Mouse (Mus musculus) liver, adult 2 months (tissue): ENCODE results near the gene Slc30a9. TPM values are rescaled to one million over a fixed set of nuclear protein-coding genes. Genes with fewer than 3 reads are reported as not detected.

Experiments used
- DNase-seq: peaks from one replicate; pipeline ENCODE4 v3.0.0-alpha.2; 2011; ENCODE audit warnings: low read depth, low spot score; ENCODE audit errors: extremely low read depth
- H3K27ac ChIP-seq: fragments of 200-500 bp; replicated peaks from 2 replicates; pipeline ENCODE4 v1.5.1; 2012; ENCODE audit warnings: low read depth, mild to moderate bottlenecking, control low read depth, inconsistent platforms, low read length; ENCODE audit not compliant: insufficient read depth
- H3K27me3 ChIP-seq: fragments of 200-500 bp; 2 replicates; pipeline ENCODE4 v1.6.1; 2012; ENCODE audit warnings: mild to moderate bottlenecking, moderate library complexity, low read length, inconsistent platforms; ENCODE audit not compliant: control insufficient read depth, insufficient read depth
- H3K36me3 ChIP-seq: fragments of 200-500 bp; 2 replicates; pipeline ENCODE4 v1.6.1; 2012; ENCODE audit warnings: low read length, inconsistent platforms; ENCODE audit not compliant: control insufficient read depth, insufficient read depth
- H3K4me1 ChIP-seq: fragments of 200-500 bp; 2 replicates; pipeline ENCODE4 v1.6.1; 2011; ENCODE audit warnings: low read length; ENCODE audit not compliant: control insufficient read depth, insufficient read depth
- H3K4me3 ChIP-seq: fragments of 200-500 bp; 2 replicates; pipeline ENCODE4 v1.5.1; 2011; ENCODE audit warnings: low read depth, mild to moderate bottlenecking, control low read depth, low read length, moderate library complexity; ENCODE audit not compliant: insufficient read depth
- H3K79me2 ChIP-seq: fragments of 200-500 bp; 2 replicates; pipeline ENCODE4 v1.6.1; 2012; ENCODE audit warnings: inconsistent platforms, mild to moderate bottlenecking, low read length, moderate library complexity; ENCODE audit not compliant: control insufficient read depth, insufficient read depth
- H3K9ac ChIP-seq: fragments of 200-500 bp; 2 replicates; pipeline ENCODE4 v1.6.1; 2012; ENCODE audit warnings: low read depth, mild to moderate bottlenecking, control low read depth, inconsistent platforms, low read length
- CTCF ChIP-seq: fragments of 200-500 bp; IDR thresholded peaks from 2 replicates; pipeline ENCODE4 v1.5.1; 2011; ENCODE audit warnings: low read depth, low read length, control low read depth
- POLR2A ChIP-seq: fragments of 200-500 bp; IDR thresholded peaks from 2 replicates; pipeline ENCODE4 v1.6.1; 2011; ENCODE audit warnings: low read length, control low read depth; ENCODE audit not compliant: insufficient read depth; ENCODE audit errors: extremely low read depth
- WGBS: fragments of 180-500 bp; shearing (Covaris S2); methylation state at CpG from one replicate; pipeline ENCODE4 v1.1.7; 2018; 5-methylcytosine and 5-hydroxymethylcytosine counted together
- polyA plus RNA-seq: library from polyadenylated mRNA; depleted of rRNA; stranded (reverse); fragments of >200 nt; gene quantifications from 2 replicates; pipeline ENCODE4 v1.2.3, GENCODE M21; 2012
- total RNA-seq: library from RNA; depleted of rRNA; stranded (reverse); fragments of >200 nt; gene quantifications from 2 replicates; pipeline ENCODE4 v1.2.3, GENCODE M21; 2014

The Slc30a9 gene
- total and polyA plus RNA-seq, 2 experiments, result 19.2 to 34.8 TPM

DNA sequence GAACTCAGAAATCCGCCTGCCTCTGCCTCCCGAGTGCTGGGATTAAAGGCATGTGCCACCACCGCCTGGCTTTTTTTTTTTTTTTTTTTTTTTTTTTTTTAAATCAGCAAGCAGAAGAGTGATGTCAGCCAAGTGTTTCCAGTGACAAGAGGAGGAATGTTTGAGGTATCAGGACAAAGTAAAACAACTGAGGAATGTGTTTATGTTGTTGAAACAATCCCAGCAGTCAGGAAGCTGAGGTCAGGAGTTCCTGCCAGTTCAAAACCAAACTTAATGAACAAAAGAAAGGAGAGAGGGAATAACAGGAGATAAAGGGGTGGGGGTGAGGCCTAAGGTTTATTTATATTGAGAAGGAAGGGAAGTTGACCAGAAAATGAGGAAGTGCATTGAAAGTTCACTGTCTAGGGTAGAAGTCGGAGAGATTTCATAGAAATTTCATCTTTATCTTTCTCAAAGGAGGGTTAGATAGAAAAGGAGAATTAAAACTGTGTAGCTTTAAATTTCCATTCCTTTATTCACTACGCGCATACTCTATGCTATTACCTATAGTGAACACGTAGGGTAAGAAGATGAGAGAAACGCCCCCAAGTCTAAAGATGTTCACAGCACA is 4.9 kb upstream of the Slc30a9 start:
- no peak overlapping the region for H3K4me3 ChIP-seq
- WGBS, result 79% methylated on average over 5 of the region's 8 CpGs
- TF ChIP-seq CTCF, result no peak
- no peak for TF ChIP-seq POLR2A

DNA sequence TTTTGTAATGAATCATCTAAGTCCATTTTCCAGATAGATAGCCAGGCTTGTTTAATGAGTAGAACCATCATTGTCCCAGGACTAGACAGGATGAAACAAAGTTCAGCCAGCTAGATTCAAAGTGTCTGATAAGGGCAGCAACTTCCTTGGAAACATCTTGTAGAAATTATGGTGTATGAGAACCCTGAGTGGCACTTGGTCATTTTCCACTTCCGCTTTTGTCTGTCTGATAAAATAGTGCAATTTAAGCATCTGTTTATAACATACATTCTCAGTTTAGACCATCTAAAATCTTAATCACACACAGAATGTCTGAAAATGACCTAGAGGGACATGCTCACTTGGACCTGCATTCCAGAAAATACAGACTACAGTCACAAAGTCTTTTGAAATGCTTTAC is 2.9 kb upstream of the Slc30a9 start:
- Histone ChIP-seq H3K4me3 (no peak overlapping the region), H3K79me2 (peaks cover 10% of the 10 kb centered on the region; the same call in 1 of the 2 replicates), H3K27ac (no peak overlapping the region), H3K9ac (no peak overlapping the region), H3K27me3 (no peaks in the 10 kb centered on the region), H3K4me1 (peaks cover 21% of the 10 kb centered on the region), H3K36me3 (no peaks in the 10 kb centered on the region)
- no peak for TF ChIP-seq POLR2A
- no peak for TF ChIP-seq CTCF
- no peak for DNase-seq
- 75% methylated on average over 1 of the region's 1 CpGs for WGBS

More for the DNA sequence above, 4.9 kb upstream of the Slc30a9 start:
- DNase-seq, result peak; percentile 60
- Histone ChIP-seq H3K27ac (no peak overlapping the region), H3K4me1 (peaks cover 24% of the 10 kb centered on the region), H3K36me3 (no peaks in the 10 kb centered on the region), H3K9ac (no peak overlapping the region), H3K27me3 (no peaks in the 10 kb centered on the region), H3K79me2 (no peaks in the 10 kb centered on the region)

DNA sequence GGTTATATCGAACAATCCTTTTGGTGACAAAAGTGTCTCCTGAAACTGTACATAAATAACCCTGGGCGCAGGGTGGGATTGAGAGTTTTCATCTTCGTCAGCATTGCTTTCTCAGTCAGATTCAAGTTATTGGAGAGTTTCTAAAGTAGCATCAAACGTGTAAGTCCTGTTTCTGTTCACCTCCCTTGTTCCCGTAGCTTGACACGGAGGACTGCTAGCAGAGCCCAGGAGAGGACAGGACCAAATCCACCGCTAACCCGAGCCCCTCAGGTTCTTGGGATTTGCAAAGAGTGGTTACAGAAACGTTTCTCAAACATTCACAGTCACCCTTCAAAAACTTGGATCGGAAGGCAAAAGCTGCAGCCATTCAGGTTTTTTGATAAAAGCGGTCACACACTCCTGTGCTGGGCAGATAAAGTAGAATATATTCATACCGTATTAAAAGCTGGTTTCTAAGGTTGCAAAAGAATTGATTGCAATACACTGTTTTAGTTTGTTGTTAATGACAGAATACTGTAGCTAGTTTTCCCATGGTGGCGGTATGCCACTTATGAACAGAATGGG is 986 bp downstream of the Slc30a9 start:
- H3K4me1 ChIP-seq, result peaks cover 6% of the 10 kb centered on the region; the same call in 1 of the 2 replicates
- H3K79me2 ChIP-seq, result peaks cover 15% of the 10 kb centered on the region; the same call in 1 of the 2 replicates
- DNase-seq, result no peak
- peak overlapping the region; percentile 90 for H3K9ac ChIP-seq
- no peaks in the 10 kb centered on the region for H3K36me3 ChIP-seq
- peak overlapping the region; percentile 87 for H3K4me3 ChIP-seq
- peak overlapping the region; percentile 85 for H3K27ac ChIP-seq
- no peak for TF ChIP-seq CTCF
- TF ChIP-seq POLR2A, result no peak
- H3K27me3 ChIP-seq, result no peaks in the 10 kb centered on the region
- 5% methylated on average over 13 of the region's 13 CpGs for WGBS

DNA sequence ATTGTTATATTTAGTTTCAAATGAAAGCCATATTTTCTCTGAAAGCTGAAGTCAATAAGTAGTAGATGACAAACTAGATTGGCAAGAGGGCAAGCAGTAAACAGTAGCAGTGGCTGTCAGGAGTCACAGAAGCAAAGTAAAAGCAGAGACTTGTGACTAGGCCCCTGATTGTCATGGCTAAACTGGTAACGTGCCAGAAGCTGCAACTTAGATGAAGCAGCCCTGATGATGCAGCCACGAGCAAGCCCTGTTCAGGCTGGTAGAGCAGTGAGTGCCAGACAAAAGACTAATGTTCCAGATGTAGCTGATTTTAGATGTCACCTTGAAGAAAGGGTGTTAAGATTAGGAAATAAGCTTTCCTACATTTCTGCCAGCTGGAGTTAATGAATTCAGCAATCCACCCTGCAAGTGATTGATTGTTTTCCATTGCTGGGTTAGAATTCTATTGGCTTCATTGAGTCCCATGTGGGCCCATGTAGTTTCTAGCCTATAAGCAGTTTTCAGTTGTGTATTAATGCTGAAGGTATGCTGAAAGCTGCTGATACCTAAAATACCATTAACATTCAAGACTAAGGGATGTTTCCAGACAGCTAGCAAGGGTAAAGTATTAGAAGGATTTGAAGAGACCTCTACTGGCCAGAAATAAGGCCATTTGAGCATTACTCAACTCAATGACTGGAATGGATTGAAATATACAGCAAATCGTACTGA is 5.2 kb downstream of the Slc30a9 start:
- whole genome bisulfite sequencing, result 50% methylated on average over 3 of the region's 3 CpGs
- DNase-seq, result peak; percentile 28
- H3K36me3 ChIP-seq, result peaks cover 11% of the 10 kb centered on the region

DNA sequence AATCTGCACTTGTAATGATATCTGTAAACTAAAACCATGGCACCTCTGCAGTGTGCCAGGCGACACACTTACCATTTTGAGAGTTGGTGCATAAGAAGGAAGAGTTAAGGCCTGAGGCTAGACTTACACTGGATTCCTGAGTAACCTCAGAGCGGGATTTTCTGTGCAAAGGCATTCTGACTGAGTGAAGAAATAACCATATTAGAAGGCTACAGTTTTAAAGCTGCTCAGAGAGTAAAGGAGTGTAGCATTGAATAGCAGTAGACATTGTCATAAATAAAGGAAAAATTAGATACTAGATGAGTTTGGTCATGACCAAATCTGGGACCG is 5.7 kb downstream of the Slc30a9 start:
- TF ChIP-seq CTCF (no peak), POLR2A (no peak)
- Histone ChIP-seq H3K79me2 (peaks cover 21% of the 10 kb centered on the region; the same call in 1 of the 2 replicates), H3K4me3 (no peak overlapping the region), H3K4me1 (peaks cover 6% of the 10 kb centered on the region; the same call in 1 of the 2 replicates), H3K27ac (no peak overlapping the region), H3K36me3 (peaks cover 13% of the 10 kb centered on the region), H3K27me3 (no peaks in the 10 kb centered on the region), H3K9ac (no peak overlapping the region)
- 95% methylated on average over 3 of the region's 3 CpGs for WGBS
- DNase-seq, result no peak

More for the DNA sequence above, 5.2 kb downstream of the Slc30a9 start:
- no peak overlapping the region for H3K4me3 ChIP-seq
- TF ChIP-seq POLR2A, result no peak
- no peak for TF ChIP-seq CTCF
- H3K9ac ChIP-seq, result no peak overlapping the region
- no peak overlapping the region for H3K27ac ChIP-seq
- H3K4me1 ChIP-seq, result peaks cover 6% of the 10 kb centered on the region; the same call in 1 of the 2 replicates
- H3K79me2 ChIP-seq, result peaks cover 25% of the 10 kb centered on the region; the same call in 1 of the 2 replicates
- H3K27me3 ChIP-seq, result no peaks in the 10 kb centered on the region
